Mouse (Mus musculus): Measurements from ENCODE around the gene Pde4c. TPM values are rescaled to one million over a fixed set of nuclear protein-coding genes. Genes with fewer than 3 reads are reported as not detected.

Pde4c gene
- polyA plus RNA-seq, 1 experiment from 2014 or later = 1.4 TPM

GRCm38 (mm10) chr8:70708281-70708680, 15.2 kb upstream of the Pde4c start:
- ATAC-seq (ENCODE audit: insufficient read depth) = no peak
- 76% methylated on average over 14 of the region's 14 CpGs for WGBS (ENCODE audit: insufficient replicate concordance)
- Histone ChIP-seq H3K4me2 (no peak overlapping the region), H3K4me1 (replicated peaks) (no peaks in the 10 kb centered on the region), H3K27me3 (peaks cover 14% of the 10 kb centered on the region; the same call in 1 of the 2 replicates), H3K9me3 (replicated peaks) (no peaks in the 10 kb centered on the region), H3K4me3 (replicated peaks) (no peak overlapping the region), H3K36me3 (replicated peaks) (no peaks in the 10 kb centered on the region), H3K9ac (no peak overlapping the region), H3K27ac (replicated peaks) (no peak overlapping the region)

- Histone ChIP-seq H3K4me3 (replicated peaks) (no peak overlapping the region), H3K27me3 (peaks cover 16% of the 10 kb centered on the region; the same call in 1 of the 2 replicates), H3K36me3 (replicated peaks) (no peaks in the 10 kb centered on the region), H3K4me2 (no peak overlapping the region), H3K9me3 (replicated peaks) (no peaks in the 10 kb centered on the region), H3K4me1 (replicated peaks) (no peaks in the 10 kb centered on the region), H3K9ac (no peak overlapping the region), H3K27ac (replicated peaks) (no peak overlapping the region)
- 74% methylated on average over 9 of the region's 9 CpGs for WGBS (ENCODE audit: insufficient replicate concordance)
- ATAC-seq (ENCODE audit: insufficient read depth) = no peak
Measured at GRCm38 (mm10) chr8:70709794-70710193, 13.7 kb upstream of the Pde4c start.

- Histone ChIP-seq H3K4me3 (replicated peaks) (no peak overlapping the region), H3K36me3 (replicated peaks) (no peaks in the 10 kb centered on the region), H3K4me2 (no peak overlapping the region), H3K9me3 (replicated peaks) (no peaks in the 10 kb centered on the region), H3K4me1 (replicated peaks) (no peaks in the 10 kb centered on the region), H3K27me3 (peaks cover 14% of the 10 kb centered on the region; the same call in 1 of the 2 replicates), H3K9ac (no peak overlapping the region), H3K27ac (replicated peaks) (no peak overlapping the region)
- ATAC-seq (ENCODE audit: insufficient read depth) = no peak
- 76% methylated on average over 1 of the region's 1 CpGs for WGBS (ENCODE audit: insufficient replicate concordance)
Measured at GRCm38 (mm10) chr8:70710296-70710695, 13.2 kb upstream of the Pde4c start.

GRCm38 (mm10) chr8:70711041-70711440, 12.5 kb upstream of the Pde4c start:
- WGBS (ENCODE audit: insufficient replicate concordance) = 71% methylated on average over 11 of the region's 11 CpGs
- no peak for ATAC-seq (ENCODE audit: insufficient read depth)
- Histone ChIP-seq H3K4me1 (replicated peaks) (no peaks in the 10 kb centered on the region), H3K27ac (replicated peaks) (no peak overlapping the region), H3K9ac (no peak overlapping the region), H3K4me3 (replicated peaks) (no peak overlapping the region), H3K4me2 (no peak overlapping the region), H3K36me3 (replicated peaks) (no peaks in the 10 kb centered on the region), H3K27me3 (peaks cover 14% of the 10 kb centered on the region; the same call in 1 of the 2 replicates), H3K9me3 (replicated peaks) (no peaks in the 10 kb centered on the region)

- no peak overlapping the region for H3K4me3 ChIP-seq (replicated peaks)
- H3K9me3 ChIP-seq (replicated peaks) = no peaks in the 10 kb centered on the region
- H3K4me1 ChIP-seq (replicated peaks) = no peaks in the 10 kb centered on the region
- no peak overlapping the region for H3K4me2 ChIP-seq
- H3K27me3 ChIP-seq = peaks cover 33% of the 10 kb centered on the region
- H3K9ac ChIP-seq = no peak overlapping the region
- WGBS (ENCODE audit: insufficient replicate concordance) = 62% methylated on average over 7 of the region's 7 CpGs
- no peak overlapping the region for H3K27ac ChIP-seq (replicated peaks)
- H3K36me3 ChIP-seq (replicated peaks) = no peaks in the 10 kb centered on the region
- ATAC-seq (ENCODE audit: insufficient read depth) = no peak
Measured at GRCm38 (mm10) chr8:70713991-70714390, 9.5 kb upstream of the Pde4c start.

- no peak for ATAC-seq (ENCODE audit: insufficient read depth)
- Histone ChIP-seq H3K9me3 (replicated peaks) (no peaks in the 10 kb centered on the region), H3K4me1 (replicated peaks) (peaks cover 5% of the 10 kb centered on the region; the same call in 1 of the 2 replicates), H3K27ac (replicated peaks) (no peak overlapping the region), H3K9ac (no peak overlapping the region), H3K27me3 (peaks cover 41% of the 10 kb centered on the region), H3K4me3 (replicated peaks) (no peak overlapping the region), H3K4me2 (no peak overlapping the region), H3K36me3 (replicated peaks) (no peaks in the 10 kb centered on the region)
- 35% methylated on average over 2 of the region's 2 CpGs for whole genome bisulfite sequencing (ENCODE audit: insufficient replicate concordance)
Measured at GRCm38 (mm10) chr8:70715086-70715485, 8.4 kb upstream of the Pde4c start.

GRCm38 (mm10) chr8:70716521-70717400, 6.8 kb upstream of the Pde4c start:
- ATAC-seq (ENCODE audit: insufficient read depth) = no peak
- H3K27me3 ChIP-seq = peaks cover 43% of the 10 kb centered on the region
- H3K27ac ChIP-seq (replicated peaks) = no peak overlapping the region
- H3K4me1 ChIP-seq (replicated peaks) = peaks cover 8% of the 10 kb centered on the region; the same call in 1 of the 2 replicates
- H3K36me3 ChIP-seq (replicated peaks) = no peaks in the 10 kb centered on the region
- no peak overlapping the region for H3K9ac ChIP-seq
- 72% methylated on average over 40 of the region's 40 CpGs for WGBS (ENCODE audit: insufficient replicate concordance)
- no peak overlapping the region for H3K4me3 ChIP-seq (replicated peaks)
- no peaks in the 10 kb centered on the region for H3K9me3 ChIP-seq (replicated peaks)
- no peak overlapping the region for H3K4me2 ChIP-seq

GRCm38 (mm10) chr8:70718297-70718696, 5.2 kb upstream of the Pde4c start, which contains the start of gene Gm3336:
Gene Gm3336, plus strand, starts transcription at chr8:70718543.
- Histone ChIP-seq H3K4me2 (no peak within 1 kb of the TSS), H3K27me3 (peaks cover 37% of the 10 kb centered on the region), H3K9me3 (replicated peaks) (no peaks in the 10 kb centered on the region), H3K9ac (no peak within 1 kb of the TSS), H3K4me3 (replicated peaks) (no peak within 1 kb of the TSS), H3K36me3 (replicated peaks) (no peaks in the 10 kb centered on the region), H3K4me1 (replicated peaks) (peaks cover 8% of the 10 kb centered on the region; the same call in 1 of the 2 replicates), H3K27ac (replicated peaks) (no peak within 1 kb of the TSS)
- ATAC-seq (ENCODE audit: insufficient read depth) = 0 out of 2 replicates have a peak, but pooled peaks have one; percentile 14
- 1% methylated on average over 19 of the region's 19 CpGs for WGBS (ENCODE audit: insufficient replicate concordance)

- no peak overlapping the region for H3K4me2 ChIP-seq
- ATAC-seq (ENCODE audit: insufficient read depth) = no peak
- H3K4me1 ChIP-seq (replicated peaks) = peaks cover 12% of the 10 kb centered on the region; the same call in 1 of the 2 replicates
- no peak overlapping the region for H3K9ac ChIP-seq
- no peak overlapping the region for H3K4me3 ChIP-seq (replicated peaks)
- WGBS (ENCODE audit: insufficient replicate concordance) = 30% methylated on average over 9 of the region's 9 CpGs
- H3K27me3 ChIP-seq = peaks cover 33% of the 10 kb centered on the region
- H3K9me3 ChIP-seq (replicated peaks) = no peaks in the 10 kb centered on the region
- H3K27ac ChIP-seq (replicated peaks) = no peak overlapping the region
- no peaks in the 10 kb centered on the region for H3K36me3 ChIP-seq (replicated peaks)
Measured at GRCm38 (mm10) chr8:70719796-70720270, 3.7 kb upstream of the Pde4c start.

GRCm38 (mm10) chr8:70720739-70721138, 2.8 kb upstream of the Pde4c start:
- Histone ChIP-seq H3K4me1 (replicated peaks) (peaks cover 12% of the 10 kb centered on the region; the same call in 1 of the 2 replicates), H3K36me3 (replicated peaks) (no peaks in the 10 kb centered on the region), H3K9ac (no peak overlapping the region), H3K4me3 (replicated peaks) (no peak overlapping the region), H3K27ac (replicated peaks) (no peak overlapping the region), H3K9me3 (replicated peaks) (no peaks in the 10 kb centered on the region), H3K4me2 (no peak overlapping the region), H3K27me3 (peaks cover 35% of the 10 kb centered on the region)
- no peak for ATAC-seq (ENCODE audit: insufficient read depth)
- 4% methylated on average over 3 of the region's 3 CpGs for WGBS (ENCODE audit: insufficient replicate concordance)

GRCm38 (mm10) chr8:70721601-70722000, 1.9 kb upstream of the Pde4c start:
- no peak for ATAC-seq (ENCODE audit: insufficient read depth)
- Histone ChIP-seq H3K9ac (no peak overlapping the region), H3K27me3 (peaks cover 41% of the 10 kb centered on the region), H3K9me3 (replicated peaks) (no peaks in the 10 kb centered on the region), H3K36me3 (replicated peaks) (no peaks in the 10 kb centered on the region), H3K4me3 (replicated peaks) (no peak overlapping the region), H3K27ac (replicated peaks) (no peak overlapping the region), H3K4me1 (replicated peaks) (peaks cover 12% of the 10 kb centered on the region; the same call in 1 of the 2 replicates), H3K4me2 (no peak overlapping the region)
- WGBS (ENCODE audit: insufficient replicate concordance) = 71% methylated on average over 8 of the region's 8 CpGs
